Mouse (Mus musculus): ENCODE results near the gene Ap5s1. TPM values are rescaled to one million over a fixed set of nuclear protein-coding genes. Genes with fewer than 3 reads are reported as not detected.
"Not testable (repeated sequence)": the region's sequence is repeated elsewhere in the genome, so short reads cannot be mapped to it uniquely, and the experiment has no call there.

Gene Ap5s1
- polyA plus RNA-seq, 1 experiment from 2014 or later: 25.9 TPM

- peak; percentile 96 for DNase-seq (ENCODE audit: low spot score)
- H3K36me3 ChIP-seq: peaks cover 24% of the 10 kb centered on the region
- WGBS: 2% methylated on average over 50 of the region's 50 CpGs
- peak overlapping the region; percentile 68 for H3K4me3 ChIP-seq
- H3K27me3 ChIP-seq (ENCODE audit: low read depth, poor library complexity, severe bottlenecking): no peaks in the 10 kb centered on the region
- peaks cover 32% of the 10 kb centered on the region for H3K4me1 ChIP-seq
- peak overlapping the region; percentile 91 for H3K27ac ChIP-seq (replicated peaks)
- no peaks in the 10 kb centered on the region for H3K9me3 ChIP-seq (replicated peaks)
These were observed 3.3 kb downstream of the Ap5s1 start for GRCm38 (mm10) chr2:131209969-131210792.

GRCm38 (mm10) chr2:131211026-131211615, 4.2 kb downstream of the Ap5s1 start:
- no peak for DNase-seq (ENCODE audit: low spot score)
- Histone ChIP-seq H3K36me3 (peaks cover 24% of the 10 kb centered on the region), H3K4me1 (peaks cover 32% of the 10 kb centered on the region), H3K27ac (replicated peaks) (peak overlapping the region; percentile 91), H3K9me3 (replicated peaks) (no peaks in the 10 kb centered on the region), H3K4me3 (peak overlapping the region; percentile 68), H3K27me3 (ENCODE audit: low read depth, poor library complexity, severe bottlenecking) (no peaks in the 10 kb centered on the region)
- 82% methylated on average over 9 of the region's 9 CpGs for WGBS

GRCm38 (mm10) chr2:131213773-131214172, 6.9 kb downstream of the Ap5s1 start:
- WGBS: 87% methylated on average over 7 of the region's 7 CpGs
- H3K27me3 ChIP-seq (ENCODE audit: low read depth, poor library complexity, severe bottlenecking): no peaks in the 10 kb centered on the region
- H3K36me3 ChIP-seq: peaks cover 24% of the 10 kb centered on the region
- H3K4me3 ChIP-seq: no peak overlapping the region
- peak overlapping the region; percentile 58; the same call in 1 of the 2 replicates for H3K27ac ChIP-seq (replicated peaks)
- no peak for DNase-seq (ENCODE audit: low spot score)
- peaks cover 28% of the 10 kb centered on the region for H3K4me1 ChIP-seq
- no peaks in the 10 kb centered on the region for H3K9me3 ChIP-seq (replicated peaks)

- no peak for DNase-seq (ENCODE audit: low spot score)
- peaks cover 24% of the 10 kb centered on the region for H3K36me3 ChIP-seq
- no peaks in the 10 kb centered on the region for H3K9me3 ChIP-seq (replicated peaks)
- H3K4me3 ChIP-seq: no peak overlapping the region
- H3K27ac ChIP-seq (replicated peaks): no peak overlapping the region
- peaks cover 9% of the 10 kb centered on the region for H3K4me1 ChIP-seq
- WGBS: 93% methylated on average over 7 of the region's 7 CpGs
- H3K27me3 ChIP-seq (ENCODE audit: low read depth, poor library complexity, severe bottlenecking): no peaks in the 10 kb centered on the region
These were observed 9.3 kb downstream of the Ap5s1 start for GRCm38 (mm10) chr2:131215941-131216858.

- no peaks in the 10 kb centered on the region for H3K27me3 ChIP-seq (ENCODE audit: low read depth, poor library complexity, severe bottlenecking)
- WGBS: 81% methylated on average over 4 of the region's 4 CpGs
- H3K36me3 ChIP-seq: no peaks in the 10 kb centered on the region
- no peak overlapping the region for H3K27ac ChIP-seq (replicated peaks)
- no peak for DNase-seq (ENCODE audit: low spot score)
- H3K4me3 ChIP-seq: no peak overlapping the region
- no peaks in the 10 kb centered on the region for H3K4me1 ChIP-seq
- no peaks in the 10 kb centered on the region for H3K9me3 ChIP-seq (replicated peaks)
These were observed 13.2 kb downstream of the Ap5s1 start for GRCm38 (mm10) chr2:131220030-131220429.

GRCm38 (mm10) chr2:131221853-131222515, 15.1 kb downstream of the Ap5s1 start:
- Histone ChIP-seq H3K36me3 (no peaks in the 10 kb centered on the region), H3K27me3 (ENCODE audit: low read depth, poor library complexity, severe bottlenecking) (no peaks in the 10 kb centered on the region), H3K4me1 (no peaks in the 10 kb centered on the region), H3K4me3 (no peak overlapping the region), H3K9me3 (replicated peaks) (no peaks in the 10 kb centered on the region), H3K27ac (replicated peaks) (no peak overlapping the region)
- 87% methylated on average over 3 of the region's 3 CpGs for WGBS
- no peak for DNase-seq (ENCODE audit: low spot score)

- Histone ChIP-seq H3K27ac (replicated peaks) (no peak overlapping the region), H3K36me3 (no peaks in the 10 kb centered on the region), H3K4me3 (no peak overlapping the region), H3K4me1 (no peaks in the 10 kb centered on the region), H3K27me3 (ENCODE audit: low read depth, poor library complexity, severe bottlenecking) (no peaks in the 10 kb centered on the region), H3K9me3 (replicated peaks) (no peaks in the 10 kb centered on the region)
- DNase-seq (ENCODE audit: low spot score): no peak
- 65% methylated on average over 5 of the region's 5 CpGs for WGBS
These were observed 15.7 kb downstream of the Ap5s1 start for GRCm38 (mm10) chr2:131222562-131222961.

GRCm38 (mm10) chr2:131223569-131223968, 16.7 kb downstream of the Ap5s1 start:
- Histone ChIP-seq H3K27me3 (ENCODE audit: low read depth, poor library complexity, severe bottlenecking) (no peaks in the 10 kb centered on the region), H3K9me3 (replicated peaks) (no peaks in the 10 kb centered on the region), H3K27ac (replicated peaks) (no peak overlapping the region), H3K36me3 (no peaks in the 10 kb centered on the region), H3K4me1 (no peaks in the 10 kb centered on the region), H3K4me3 (no peak overlapping the region)
- 53% methylated on average over 1 of the region's 1 CpGs for WGBS
- no peak for DNase-seq (ENCODE audit: low spot score)

GRCm38 (mm10) chr2:131225178-131225577, 18.3 kb downstream of the Ap5s1 start:
- H3K27me3 ChIP-seq (ENCODE audit: low read depth, poor library complexity, severe bottlenecking): no peaks in the 10 kb centered on the region
- WGBS: 88% methylated on average over 6 of the region's 6 CpGs
- no peak overlapping the region for H3K4me3 ChIP-seq

GRCm38 (mm10) chr2:131226669-131227068, 19.8 kb downstream of the Ap5s1 start:
- not testable (repeated sequence) for H3K27ac ChIP-seq (replicated peaks); DNase-seq (ENCODE audit: low spot score); H3K36me3 ChIP-seq; H3K9me3 ChIP-seq (replicated peaks); H3K4me3 ChIP-seq; H3K27me3 ChIP-seq (ENCODE audit: low read depth, poor library complexity, severe bottlenecking); H3K4me1 ChIP-seq
- WGBS: 79% methylated on average over 2 of the region's 2 CpGs

More at GRCm38 (mm10) chr2:131225178-131225577, 18.3 kb downstream of the Ap5s1 start:
- H3K9me3 ChIP-seq (replicated peaks): no peaks in the 10 kb centered on the region
- H3K36me3 ChIP-seq: no peaks in the 10 kb centered on the region
- no peak overlapping the region for H3K27ac ChIP-seq (replicated peaks)
- no peak for DNase-seq (ENCODE audit: low spot score)
- H3K4me1 ChIP-seq: no peaks in the 10 kb centered on the region

- H3K9me3 ChIP-seq (replicated peaks): no peaks in the 10 kb centered on the region
- H3K4me1 ChIP-seq: no peaks in the 10 kb centered on the region
- DNase-seq (ENCODE audit: low spot score): no peak
- H3K27me3 ChIP-seq (ENCODE audit: low read depth, poor library complexity, severe bottlenecking): no peaks in the 10 kb centered on the region
- H3K27ac ChIP-seq (replicated peaks): no peak overlapping the region
- whole genome bisulfite sequencing: 93% methylated on average over 3 of the region's 3 CpGs
- H3K4me3 ChIP-seq: no peak overlapping the region
- no peaks in the 10 kb centered on the region for H3K36me3 ChIP-seq
These were observed 20.4 kb downstream of the Ap5s1 start for GRCm38 (mm10) chr2:131227243-131227642.

- H3K4me1 ChIP-seq: peaks cover 35% of the 10 kb centered on the region
- 89% methylated on average over 2 of the region's 2 CpGs for WGBS
- peaks cover 5% of the 10 kb centered on the region; the same call in 1 of the 2 replicates for H3K36me3 ChIP-seq
- no peak for DNase-seq (ENCODE audit: low spot score)
- no peaks in the 10 kb centered on the region for H3K27me3 ChIP-seq (ENCODE audit: low read depth, poor library complexity, severe bottlenecking)
- H3K4me3 ChIP-seq: no peak overlapping the region
- no peak overlapping the region for H3K27ac ChIP-seq (replicated peaks)
- no peaks in the 10 kb centered on the region for H3K9me3 ChIP-seq (replicated peaks)
These were observed 25.7 kb downstream of the Ap5s1 start for GRCm38 (mm10) chr2:131232558-131232957.
